Mouse (Mus musculus): ENCODE results near the gene Bcas3.

Gene Bcas3

GRCm38 (mm10) chr11:85543311-85543710 is 190.3 kb downstream of the Bcas3 start:
- DNase-seq: no peak

GRCm38 (mm10) chr11:85545602-85546001 is 192.6 kb downstream of the Bcas3 start:
- no peak for DNase-seq

DNA sequence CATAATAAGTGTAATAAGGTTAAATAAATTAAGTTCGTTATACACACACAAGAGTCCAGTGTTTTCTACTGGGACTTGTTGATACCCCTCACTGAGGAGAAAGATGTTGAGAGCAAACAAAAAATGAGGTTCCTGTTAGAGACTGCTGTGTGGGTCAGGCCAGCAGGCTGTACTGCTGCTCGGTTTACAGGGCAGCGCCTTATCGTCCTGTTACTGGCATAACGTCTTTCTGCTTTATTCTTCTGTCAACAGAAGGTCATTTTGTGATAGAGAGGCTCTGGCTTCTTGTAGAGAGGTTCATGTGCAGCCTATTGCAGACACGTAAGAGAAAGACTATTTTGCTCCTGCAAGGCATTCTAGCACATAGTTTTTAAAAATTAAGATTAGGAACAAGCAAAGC is 195.0 kb downstream of the Bcas3 start:
- no peak for DNase-seq

DNA sequence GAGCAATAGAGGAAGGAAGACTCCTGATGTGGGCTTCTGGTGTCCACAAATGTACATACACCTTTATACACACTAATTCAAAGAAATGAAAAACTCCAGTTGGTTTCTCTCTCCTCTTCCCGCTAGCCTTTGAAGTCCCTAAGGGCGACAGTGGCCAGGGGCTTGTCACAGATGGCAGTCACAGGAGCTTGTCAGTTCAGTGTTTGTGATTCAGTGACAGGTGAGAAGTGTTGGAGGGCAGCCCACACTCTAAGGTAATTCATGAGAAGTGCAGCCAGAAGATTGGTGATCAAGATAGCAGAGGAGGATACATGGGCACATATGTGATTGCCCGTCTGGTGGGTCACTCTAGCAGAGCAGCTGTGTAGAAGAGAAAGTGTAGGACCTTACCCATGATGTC is 196.7 kb downstream of the Bcas3 start:
- no peak for DNase-seq

- no peak for DNase-seq
Measured at GRCm38 (mm10) chr11:85555066-85555465, 202.1 kb downstream of the Bcas3 start.

GRCm38 (mm10) chr11:85555721-85556120 is 202.8 kb downstream of the Bcas3 start:
- DNase-seq: no peak

DNA sequence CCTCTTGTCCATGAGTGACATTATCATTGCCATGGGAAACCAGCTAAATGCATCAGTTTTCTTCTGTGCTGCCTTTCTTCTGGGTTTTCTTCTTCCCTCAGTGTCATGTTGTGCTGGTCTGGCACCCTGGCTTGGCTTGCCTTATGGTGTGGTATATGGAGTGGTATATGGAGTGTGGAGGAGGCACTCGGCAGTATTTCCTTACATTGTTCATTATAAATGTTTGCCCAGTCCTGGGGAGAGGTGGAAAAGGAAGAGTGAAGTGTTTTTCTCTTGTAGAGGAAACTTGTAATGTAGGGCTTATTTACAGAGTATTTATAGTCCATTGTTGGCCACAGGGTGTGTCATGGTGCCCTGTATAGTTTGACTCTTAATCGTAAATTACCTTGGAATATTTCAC is 212.1 kb downstream of the Bcas3 start:
- no peak for DNase-seq

GRCm38 (mm10) chr11:85571040-85571439 is 218.1 kb downstream of the Bcas3 start:
- DNase-seq: no peak

DNA sequence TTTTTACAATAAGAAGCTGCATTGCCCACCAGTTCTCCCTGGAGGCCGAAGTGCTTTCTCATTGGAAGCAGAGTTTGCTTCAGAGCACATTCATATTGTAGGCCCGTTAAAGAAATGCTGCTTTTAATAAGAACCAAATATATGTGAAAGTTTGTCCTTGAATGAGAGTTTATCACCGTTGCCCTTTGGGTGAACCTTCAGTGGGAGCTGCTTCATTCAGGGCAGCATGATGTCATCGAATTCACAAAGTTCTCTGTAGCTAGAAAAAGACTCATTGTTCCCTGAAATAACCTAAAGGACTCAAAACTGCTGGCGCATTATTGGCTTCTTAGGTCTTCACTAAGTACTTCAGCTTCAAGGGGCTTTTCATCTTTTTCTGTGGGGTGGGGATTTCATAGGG is 219.0 kb downstream of the Bcas3 start:
- no peak for DNase-seq

DNA sequence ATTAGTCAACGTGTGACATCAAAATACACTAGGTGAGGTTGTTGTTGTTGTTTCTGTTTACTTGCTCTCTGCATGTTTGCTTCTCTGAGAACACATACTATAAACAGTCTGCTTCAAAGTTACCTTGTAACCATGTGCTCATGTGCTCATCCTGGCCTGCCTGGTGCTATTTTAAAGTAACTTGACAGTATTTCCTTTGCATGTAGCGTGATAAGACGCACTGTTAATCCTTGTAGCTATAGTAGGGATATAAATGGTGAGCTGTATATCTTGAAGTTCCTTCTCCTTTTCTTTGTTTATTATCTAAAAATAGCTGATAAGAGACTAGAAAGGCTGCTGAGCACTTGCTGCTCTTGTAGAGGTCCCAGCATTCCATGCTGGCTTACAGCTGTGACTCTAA is 219.6 kb downstream of the Bcas3 start:
- no peak for DNase-seq

DNA sequence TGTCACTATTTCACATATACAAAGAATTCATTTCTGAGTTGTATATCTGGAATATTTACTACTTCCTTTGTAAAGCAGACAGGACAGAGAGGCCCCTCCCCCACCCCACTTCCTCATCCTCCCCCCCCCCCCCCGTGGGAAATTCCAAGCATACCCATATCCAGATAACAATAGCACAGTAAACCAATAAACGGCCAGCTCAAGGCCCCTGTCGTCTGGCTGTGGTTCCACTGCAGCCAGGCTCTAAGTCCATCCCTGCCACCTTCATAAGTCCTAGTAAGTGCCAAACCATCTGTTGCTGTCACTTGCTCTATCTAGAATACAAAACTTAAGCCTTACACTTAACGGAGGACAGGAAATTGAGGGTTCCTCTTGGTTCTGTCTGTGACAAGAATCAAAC is 221.5 kb downstream of the Bcas3 start:
- no peak for DNase-seq

DNA sequence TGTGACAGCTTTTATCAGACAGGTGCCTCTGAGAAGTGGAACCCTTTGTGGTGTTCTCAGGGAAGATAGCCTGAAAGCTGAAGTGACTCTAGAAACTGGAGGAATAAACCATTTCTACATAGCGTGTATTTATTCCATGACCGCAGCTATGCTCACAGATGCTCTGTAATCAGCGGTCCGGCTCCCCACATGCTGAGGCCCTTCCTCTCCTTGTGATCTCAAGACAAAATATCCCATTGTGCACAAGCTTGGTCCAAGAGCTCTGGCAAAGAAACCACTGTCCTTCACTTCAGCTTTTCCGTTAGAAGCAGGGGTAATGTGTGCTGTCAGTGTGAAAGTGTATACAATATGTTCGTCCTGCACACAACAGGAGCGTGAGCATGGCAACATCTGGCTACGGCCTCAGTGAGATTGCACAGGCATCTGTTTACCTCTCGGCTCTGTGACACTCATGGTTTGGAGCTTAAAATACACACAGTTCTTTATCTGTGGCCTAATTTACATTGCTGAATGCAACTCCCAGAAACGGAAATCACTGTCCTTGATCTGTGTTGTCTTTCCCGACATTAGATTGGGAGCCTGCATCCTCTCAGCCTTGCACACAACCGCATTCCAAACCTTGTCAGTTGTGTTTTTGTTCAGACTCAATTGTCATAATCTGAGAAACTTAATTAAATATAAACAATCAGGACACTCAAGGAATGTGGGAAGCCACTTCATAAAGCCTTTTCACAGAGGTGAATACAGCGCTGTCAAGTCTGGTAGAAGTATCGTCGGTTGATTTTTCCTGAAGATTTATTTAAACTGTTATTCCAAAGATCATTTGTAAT is 225.1 kb downstream of the Bcas3 start:
- DNase-seq: no peak

- DNase-seq: no peak
Measured at GRCm38 (mm10) chr11:85584086-85584485, 231.1 kb downstream of the Bcas3 start.

DNA sequence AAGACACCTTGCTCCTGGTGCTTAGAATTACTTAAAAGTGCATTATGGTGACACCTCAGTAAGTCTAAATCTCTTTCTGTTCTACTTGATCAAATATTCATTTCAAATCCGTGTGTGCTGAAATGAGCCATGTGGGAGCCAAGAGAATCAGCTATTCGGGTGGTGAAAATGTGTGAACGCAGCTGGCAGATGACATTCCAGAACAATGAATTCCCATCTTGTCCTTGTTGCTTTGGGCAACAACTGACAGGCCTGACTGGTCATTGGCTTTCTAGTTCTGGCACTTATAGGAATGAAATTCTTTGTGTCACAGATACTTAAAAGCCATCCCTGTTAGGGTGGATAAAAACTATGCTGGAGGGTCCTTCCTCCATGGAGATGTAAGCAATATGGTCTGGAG is 240.7 kb downstream of the Bcas3 start:
- no peak for DNase-seq

DNA sequence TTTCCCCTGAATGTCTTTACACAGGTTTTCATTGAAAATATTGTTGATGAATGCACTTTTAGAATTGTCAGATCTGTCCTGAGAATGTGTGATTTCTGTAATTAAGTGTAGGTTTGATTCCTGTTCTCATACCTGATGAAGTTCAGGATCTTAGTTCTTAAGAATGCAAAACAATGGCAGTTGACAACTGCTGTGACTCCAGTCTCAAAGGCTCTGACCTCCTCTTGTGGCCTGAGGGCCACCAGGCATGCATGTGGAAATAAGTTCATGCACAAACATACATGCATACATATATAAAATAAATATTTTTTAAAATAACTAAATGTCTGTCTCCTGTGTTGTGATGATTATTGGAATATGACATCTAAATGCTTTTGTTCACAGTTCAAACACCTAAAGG is 246.3 kb downstream of the Bcas3 start:
- no peak for DNase-seq

DNA sequence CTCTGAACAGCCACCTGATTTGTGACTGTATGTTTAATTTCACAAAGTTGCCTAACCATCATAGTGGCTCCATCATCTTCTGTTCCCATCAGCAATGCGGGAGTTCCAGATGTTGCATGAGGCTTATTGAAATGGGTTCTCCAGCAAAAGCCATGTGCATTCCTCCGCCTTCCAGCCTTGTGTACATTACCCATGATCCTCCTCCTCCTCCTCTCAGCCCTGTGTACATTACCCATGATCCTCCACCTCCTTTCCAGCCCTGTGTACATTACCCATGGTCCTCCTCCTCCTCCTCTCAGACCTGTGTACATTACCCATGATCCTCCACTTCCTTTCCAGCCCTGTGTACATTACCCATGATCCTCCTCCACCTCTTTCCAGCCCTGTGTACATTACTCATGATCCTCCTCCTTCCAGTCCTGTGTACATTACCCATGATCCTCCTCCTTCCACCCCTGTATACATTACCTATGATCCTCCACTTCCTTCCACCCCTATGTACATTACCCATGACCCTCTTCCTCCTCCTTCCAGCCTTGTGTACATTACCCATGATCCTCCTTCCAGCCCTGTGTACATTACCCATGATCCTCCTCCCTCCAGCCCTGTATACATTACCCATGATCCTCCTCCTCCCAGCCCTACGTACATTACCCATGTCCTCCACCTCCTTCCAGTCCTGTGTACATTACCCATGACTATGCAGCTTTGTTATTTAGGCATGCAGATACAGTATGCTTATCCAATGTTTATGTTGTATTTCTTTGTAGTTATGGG is 250.8 kb downstream of the Bcas3 start:
- DNase-seq: no peak

DNA sequence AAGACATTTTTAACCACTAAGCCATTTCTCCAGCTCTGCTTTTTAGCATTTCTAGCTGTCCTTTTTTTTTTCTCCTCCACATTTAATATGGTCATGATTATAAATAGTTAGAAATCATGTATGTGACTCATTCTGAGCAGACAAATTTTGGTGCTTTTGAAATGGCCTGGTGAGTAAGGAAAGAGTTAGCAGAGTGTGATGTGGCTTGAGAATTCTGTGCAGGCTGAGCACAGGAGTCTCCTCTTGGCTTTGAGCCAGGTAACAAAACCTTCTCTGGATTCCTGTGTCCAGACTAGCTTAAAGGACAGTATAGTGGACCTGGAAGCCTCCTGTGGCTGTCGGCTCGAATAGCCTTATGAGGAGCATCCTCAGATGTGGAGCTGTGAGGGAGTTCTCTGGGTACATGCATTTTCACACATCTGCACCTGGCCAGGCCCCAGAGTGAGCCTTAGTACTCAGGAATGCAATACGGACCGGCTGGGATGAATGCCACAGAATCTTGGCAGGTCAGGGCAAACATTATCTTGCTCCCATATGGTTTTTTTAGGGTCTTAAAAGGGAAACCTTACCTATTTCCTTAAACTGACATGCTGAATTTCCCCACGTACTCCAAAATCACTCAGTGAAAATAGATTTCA is 256.5 kb downstream of the Bcas3 start:
- no peak for DNase-seq

GRCm38 (mm10) chr11:85613035-85613434 is 260.1 kb downstream of the Bcas3 start:
- no peak for DNase-seq

DNA sequence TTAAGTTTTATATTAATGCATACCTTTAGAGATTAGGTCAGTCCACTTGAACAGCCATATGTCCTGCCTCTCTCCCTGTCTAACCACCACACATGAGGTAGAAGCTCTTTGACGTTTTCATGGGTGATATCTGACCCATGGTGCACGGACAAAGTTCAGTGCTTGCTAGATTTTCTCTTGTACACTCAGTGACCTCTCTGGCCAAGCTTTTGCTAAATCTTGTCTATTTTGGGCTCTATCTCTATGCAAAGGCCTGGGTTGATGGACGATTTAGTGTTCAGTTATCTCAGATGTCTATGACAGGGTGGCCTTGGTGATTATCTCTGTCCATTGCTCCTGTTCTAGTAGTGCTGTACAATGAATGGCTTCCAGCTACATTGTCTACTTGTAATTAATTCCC is 260.6 kb downstream of the Bcas3 start:
- DNase-seq: no peak

- DNase-seq: no peak
Measured at GRCm38 (mm10) chr11:85614431-85614830, 261.5 kb downstream of the Bcas3 start.

DNA sequence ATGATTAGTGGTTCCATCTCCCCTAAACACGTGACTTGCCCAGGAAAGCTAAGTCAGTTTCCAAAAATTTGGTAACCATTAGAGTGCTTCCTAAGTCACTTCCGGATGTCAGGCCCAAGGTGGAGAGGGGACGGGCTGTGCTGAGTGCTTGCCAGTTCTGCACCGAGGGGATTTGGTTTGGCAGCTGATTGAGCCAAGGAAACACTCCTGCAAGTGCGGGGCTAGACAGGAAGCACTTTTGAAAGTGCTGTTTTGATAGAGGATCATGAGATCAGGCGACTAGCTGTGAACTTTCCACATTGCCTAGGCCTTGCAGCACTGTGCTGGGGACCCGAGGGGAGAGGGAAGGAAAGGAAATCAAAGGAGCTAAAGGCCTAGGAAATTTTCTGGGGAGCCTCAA is 262.5 kb downstream of the Bcas3 start:
- DNase-seq: no peak

GRCm38 (mm10) chr11:85621486-85621885 is 268.5 kb downstream of the Bcas3 start:
- no peak for DNase-seq

GRCm38 (mm10) chr11:85621994-85622393 is 269.0 kb downstream of the Bcas3 start:
- DNase-seq: no peak

GRCm38 (mm10) chr11:85625206-85625605 is 272.2 kb downstream of the Bcas3 start:
- DNase-seq: no peak

Measured in thymus, postnatal 14 days (tissue).